Mouse (Mus musculus): ENCODE data around the gene Sf3b3. TPM values are rescaled to one million over a fixed set of nuclear protein-coding genes. Genes with fewer than 3 reads are reported as not detected.

Gene Sf3b3
- polyA plus RNA-seq (2012; rRNA removed), result 59.1 and 59.3 TPM in 2 replicates

GRCm38 (mm10) chr8:110846405-110847170, at the start of gene Sf3b3, which contains the start of gene Cog4:
Gene Sf3b3, minus strand, starts transcription at chr8:110846787.
Gene Cog4, plus strand, starts transcription at chr8:110846600.

DNA sequence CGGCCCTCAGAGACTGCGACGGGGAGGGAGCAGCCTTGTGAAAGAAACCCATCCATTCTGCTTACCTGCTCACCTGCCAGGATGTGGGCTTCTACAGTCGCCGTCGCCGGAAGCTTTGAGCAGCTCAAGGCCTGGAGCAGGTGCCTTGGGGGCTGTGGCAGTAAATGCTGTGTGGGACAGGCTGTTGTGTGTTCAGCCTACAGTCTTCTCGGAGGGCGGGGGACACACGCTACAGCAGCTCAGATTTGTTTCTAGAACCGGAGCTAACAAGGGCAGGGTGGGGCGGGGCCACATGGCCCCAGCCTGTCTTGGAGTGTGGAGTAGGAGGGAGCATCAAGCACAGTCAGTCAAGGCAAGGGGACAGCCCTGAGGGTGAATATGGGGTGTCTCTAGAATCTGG, 40.9 kb downstream of the Sf3b3 start, which contains the start of gene Il34:
Gene Il34, minus strand, starts transcription at position 256 of the 400 bp plus-strand sequence.

Other genes with a start within 250 kb of the Sf3b3 start
- 41.9 and 43.7 TPM in 2 replicates for gene Vac14, start 228.2 kb downstream of the Sf3b3 start, polyA plus RNA-seq (2012; rRNA removed)
- 141 and 176 TPM in 2 replicates for gene Mtss1l, start 125.3 kb downstream of the Sf3b3 start, polyA plus RNA-seq (2012; rRNA removed)
- 7.6 and 9.2 TPM in 2 replicates for gene Il34, start 40.9 kb downstream of the Sf3b3 start, polyA plus RNA-seq (2012; rRNA removed)
- 44.9 TPM in 2 replicates for gene Cog4, start 187 bp downstream of the Sf3b3 start, polyA plus RNA-seq (2012; rRNA removed)
- 10.0 and 10.8 TPM in 2 replicates for gene Fuk, start 55.7 kb upstream of the Sf3b3 start, polyA plus RNA-seq (2012; rRNA removed)
- 33.4 and 40.1 TPM in 2 replicates for gene St3gal2, start 73.1 kb upstream of the Sf3b3 start, polyA plus RNA-seq (2012; rRNA removed)
- 38.0 and 39.2 TPM in 2 replicates for gene Ddx19a, start 151.0 kb upstream of the Sf3b3 start, polyA plus RNA-seq (2012; rRNA removed)
- gene Ddx19b, start 185.0 kb upstream of the Sf3b3 start, polyA plus RNA-seq (2012; rRNA removed), result 11.2 and 11.4 TPM in 2 replicates
- gene Aars, start 186.4 kb upstream of the Sf3b3 start, polyA plus RNA-seq (2012; rRNA removed), result 70.1 and 70.4 TPM in 2 replicates
- not detected in 2 replicates for gene Exosc6, start 209.6 kb upstream of the Sf3b3 start, polyA plus RNA-seq (2012; rRNA removed)
- gene Clec18a, start 245.6 kb upstream of the Sf3b3 start, polyA plus RNA-seq (2012; rRNA removed), result 0.08 and 0.59 TPM in 2 replicates
- 11.0 TPM in 2 replicates for gene Pdpr, start 247.8 kb upstream of the Sf3b3 start, polyA plus RNA-seq (2012; rRNA removed)